Mouse (Mus musculus): ENCODE measurements around the gene Fndc8. TPM values are rescaled to one million over a fixed set of nuclear protein-coding genes. Genes with fewer than 3 reads are reported as not detected.

Fndc8 gene
- polyA plus RNA-seq, 1 experiment from 2014 or later: 0.19 TPM

Other genes starting within 250 kb of the Fndc8 start
- 0.31 and 0.46 TPM in 2 replicates for gene Cct6b, start 127.8 kb upstream of the Fndc8 start, polyA plus RNA-seq (2015; fragmentation: Nextera tagmentation; extraction: Ambion mirVana)
- gene Zfp830, start 127.8 kb upstream of the Fndc8 start, polyA plus RNA-seq (2015; fragmentation: Nextera tagmentation; extraction: Ambion mirVana): 39.2 and 41.1 TPM in 2 replicates
- gene Lig3, start 111.0 kb upstream of the Fndc8 start, polyA plus RNA-seq (2015; fragmentation: Nextera tagmentation; extraction: Ambion mirVana): 33.9 and 34.2 TPM in 2 replicates
- 12.3 and 14.7 TPM in 2 replicates for gene Rffl, start 20.9 kb upstream of the Fndc8 start, polyA plus RNA-seq (2015; fragmentation: Nextera tagmentation; extraction: Ambion mirVana)
- 9.5 and 12.6 TPM in 2 replicates for gene Rad51d, start 1.5 kb upstream of the Fndc8 start, polyA plus RNA-seq (2015; fragmentation: Nextera tagmentation; extraction: Ambion mirVana)
- gene Nle1, start 16.3 kb downstream of the Fndc8 start, polyA plus RNA-seq (2015; fragmentation: Nextera tagmentation; extraction: Ambion mirVana): 39.5 and 41.3 TPM in 2 replicates
- 18.2 and 20.0 TPM in 2 replicates for gene Unc45b, start 18.4 kb downstream of the Fndc8 start, polyA plus RNA-seq (2015; fragmentation: Nextera tagmentation; extraction: Ambion mirVana)
- gene Slfn5, start 59.2 kb downstream of the Fndc8 start, polyA plus RNA-seq (2015; fragmentation: Nextera tagmentation; extraction: Ambion mirVana): 1.0 and 1.3 TPM in 2 replicates
- 14.4 and 17.1 TPM in 2 replicates for gene Slfn9, start 99.7 kb downstream of the Fndc8 start, polyA plus RNA-seq (2015; fragmentation: Nextera tagmentation; extraction: Ambion mirVana)
- 0.36 and 0.39 TPM in 2 replicates for gene Slfn8, start 128.7 kb downstream of the Fndc8 start, polyA plus RNA-seq (2015; fragmentation: Nextera tagmentation; extraction: Ambion mirVana)
- 2.7 and 3.2 TPM in 2 replicates for gene Slfn2, start 173.0 kb downstream of the Fndc8 start, polyA plus RNA-seq (2015; fragmentation: Nextera tagmentation; extraction: Ambion mirVana)
- 0.10 TPM in 1 of 2 replicates, not detected in the other for gene Slfn1, start 224.7 kb downstream of the Fndc8 start, polyA plus RNA-seq (2015; fragmentation: Nextera tagmentation; extraction: Ambion mirVana)

Measured in limb, embryonic 13.5 days (tissue).